Mouse (Mus musculus) naive thymus-derived CD4-positive, alpha-beta T cell, adult 2 months (primary cell): ENCODE data around the gene Zmiz2.
"Not testable (repeated sequence)": the region's sequence is repeated elsewhere in the genome, so short reads cannot be mapped to it uniquely, and the experiment has no call there.

ENCODE experiments used
- DNase-seq: peaks from one replicate; pipeline ENCODE4 v3.0.0-alpha.2; 2011; ENCODE audit warnings: low read depth

The Zmiz2 gene

GRCm38 (mm10) chr11:6388726-6389413 is at the start of gene Zmiz2:
TSS of gene Zmiz2 (plus strand) at chr11:6389074.
- DNase-seq: peak; percentile 96

DNA sequence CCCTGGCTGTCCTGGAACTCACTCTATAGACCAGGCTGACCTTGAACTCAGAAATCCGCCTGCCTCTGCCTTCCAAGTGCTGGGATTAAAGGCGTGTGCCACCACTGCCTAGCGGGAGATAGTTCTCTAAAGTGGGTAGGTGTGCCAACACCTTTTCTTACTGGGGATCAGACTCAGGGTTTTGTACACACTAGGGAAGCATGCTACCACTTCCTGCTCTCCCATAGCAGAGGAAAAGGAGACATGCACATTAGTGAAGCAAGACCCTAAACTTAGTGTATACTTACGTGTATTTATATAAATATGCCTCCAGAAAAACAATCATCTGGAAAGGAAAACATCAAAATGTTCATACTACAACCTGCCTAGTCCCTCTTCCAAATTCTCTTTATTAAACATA is 42.9 kb upstream of the Zmiz2 start:
- no peak for DNase-seq

DNA sequence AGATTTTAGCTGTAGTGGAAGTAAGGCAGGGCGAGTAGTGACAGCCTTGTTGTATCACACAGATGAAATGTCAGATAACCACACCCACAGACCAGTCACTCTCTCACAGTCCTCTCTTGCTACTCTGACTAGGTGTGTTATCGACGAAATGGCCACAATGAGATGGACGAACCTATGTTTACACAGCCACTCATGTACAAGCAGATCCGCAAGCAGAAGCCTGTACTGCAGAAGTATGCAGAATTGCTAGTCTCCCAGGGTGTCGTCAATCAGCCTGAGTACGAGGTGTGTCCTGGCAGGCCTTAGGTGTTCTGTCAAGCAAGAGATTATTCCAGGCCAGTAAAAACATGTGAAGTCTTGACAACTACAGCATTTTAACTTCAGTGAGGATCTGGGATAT is 41.9 kb upstream of the Zmiz2 start:
- DNase-seq: no peak

- no peak for DNase-seq
Measured at GRCm38 (mm10) chr11:6348681-6349200, 40.1 kb upstream of the Zmiz2 start.

DNA sequence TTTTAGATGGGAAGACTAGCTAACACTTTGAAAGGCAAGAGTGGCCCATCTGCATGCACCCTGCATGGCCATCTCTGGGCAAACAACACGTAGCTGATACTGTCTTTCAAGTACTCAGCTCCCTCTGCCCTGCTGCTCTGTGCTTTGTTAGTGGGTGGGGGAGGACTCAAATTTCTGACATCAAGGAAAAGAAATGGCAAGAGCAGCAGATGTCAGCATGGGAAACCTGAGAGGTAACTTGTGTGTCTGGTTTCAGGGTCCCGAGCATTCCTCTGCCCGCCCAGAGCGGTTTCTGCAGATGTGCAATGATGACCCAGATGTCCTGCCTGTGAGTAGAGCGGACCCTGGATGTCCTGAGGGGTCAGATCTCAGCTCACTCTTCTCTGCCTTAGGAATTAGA is 39.3 kb upstream of the Zmiz2 start:
- no peak for DNase-seq

- DNase-seq: no peak
Measured at GRCm38 (mm10) chr11:6355106-6355505, 33.8 kb upstream of the Zmiz2 start.

- no peak for DNase-seq
Measured at GRCm38 (mm10) chr11:6364581-6365275, 24.1 kb upstream of the Zmiz2 start.

GRCm38 (mm10) chr11:6365885-6366284 is 23.0 kb upstream of the Zmiz2 start:
- peak; percentile 94 for DNase-seq

DNA sequence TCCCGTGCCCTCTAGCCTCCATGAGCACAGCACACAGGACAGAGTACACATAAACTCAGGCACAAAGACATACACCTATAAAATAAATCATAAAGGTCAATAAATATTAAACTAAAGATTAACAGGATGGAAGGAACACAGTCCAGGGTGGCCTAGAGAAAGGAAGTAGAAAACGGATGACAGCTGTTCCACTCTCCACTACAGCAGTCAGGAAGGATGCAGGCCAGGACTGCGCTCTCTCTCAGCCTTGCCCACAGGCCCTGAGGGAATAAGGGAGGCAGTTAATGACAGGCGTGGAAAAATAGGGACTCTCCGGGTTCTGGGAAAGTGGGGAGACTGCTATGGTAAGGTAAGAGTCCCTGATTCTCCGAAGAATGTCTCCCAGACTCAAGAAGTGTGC is 22.4 kb upstream of the Zmiz2 start:
- no peak for DNase-seq

- no peak for DNase-seq
Measured at GRCm38 (mm10) chr11:6367156-6367555, 21.7 kb upstream of the Zmiz2 start.

- not testable (repeated sequence) for DNase-seq
Measured at GRCm38 (mm10) chr11:6367986-6368385, 20.9 kb upstream of the Zmiz2 start.

GRCm38 (mm10) chr11:6371376-6372155 is 17.3 kb upstream of the Zmiz2 start:
- no peak for DNase-seq

DNA sequence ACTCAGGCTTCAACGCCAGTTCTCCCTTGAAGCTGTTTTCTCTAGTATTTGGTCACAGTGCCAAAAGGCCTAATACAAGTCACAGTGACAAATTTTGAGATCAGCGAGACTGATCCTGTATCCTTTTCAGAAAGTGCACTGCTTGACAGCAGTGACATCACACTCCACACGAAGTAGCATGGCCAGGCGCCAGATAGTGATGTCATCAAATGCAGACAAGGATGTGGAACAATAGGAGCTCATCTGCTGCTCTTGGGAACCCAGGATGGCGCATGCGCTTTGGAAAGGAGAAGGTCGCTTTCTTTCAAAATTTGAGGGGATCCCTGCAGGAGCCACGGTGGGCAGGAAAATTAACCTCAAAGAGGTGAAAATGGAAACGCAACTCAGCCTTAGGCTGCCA is 16.1 kb upstream of the Zmiz2 start:
- DNase-seq: no peak

- DNase-seq: no peak
Measured at GRCm38 (mm10) chr11:6380916-6381315, 8.0 kb upstream of the Zmiz2 start.

GRCm38 (mm10) chr11:6388126-6388725 is 648 bp upstream of the Zmiz2 start:
- no peak for DNase-seq

GRCm38 (mm10) chr11:6389483-6389921 is 628 bp downstream of the Zmiz2 start:
- no peak for DNase-seq

GRCm38 (mm10) chr11:6390376-6391053 is 1.6 kb downstream of the Zmiz2 start:
- DNase-seq: no peak

- DNase-seq: peak; percentile 61
Measured at GRCm38 (mm10) chr11:6391516-6392276, 2.8 kb downstream of the Zmiz2 start.

DNA sequence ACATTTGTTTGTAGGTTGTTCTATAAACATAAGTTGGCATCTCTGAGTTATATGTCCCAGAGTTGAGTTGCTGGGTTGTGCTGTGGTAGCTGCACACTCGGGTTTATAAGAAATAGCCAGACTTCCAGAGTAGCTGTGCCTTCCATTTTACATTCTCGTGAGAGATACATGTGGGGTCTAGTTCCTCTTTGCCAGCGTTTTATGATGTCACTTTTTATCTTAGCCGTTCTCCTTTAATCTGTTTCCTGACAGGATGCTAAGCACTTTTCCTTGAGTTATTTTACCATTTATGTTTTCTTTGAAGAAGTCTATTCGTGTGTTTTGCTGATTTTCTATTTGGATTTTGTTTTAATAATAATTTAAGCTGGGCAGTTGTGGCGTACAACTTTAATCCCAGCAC is 4.0 kb downstream of the Zmiz2 start:
- DNase-seq: no peak

GRCm38 (mm10) chr11:6393866-6394265 is 5.0 kb downstream of the Zmiz2 start:
- DNase-seq: no peak

- DNase-seq: no peak
Measured at GRCm38 (mm10) chr11:6395565-6395964, 6.7 kb downstream of the Zmiz2 start.
